23 mouse cellular contexts compared by ENCODE assay signal in the genomic region with DNA sequence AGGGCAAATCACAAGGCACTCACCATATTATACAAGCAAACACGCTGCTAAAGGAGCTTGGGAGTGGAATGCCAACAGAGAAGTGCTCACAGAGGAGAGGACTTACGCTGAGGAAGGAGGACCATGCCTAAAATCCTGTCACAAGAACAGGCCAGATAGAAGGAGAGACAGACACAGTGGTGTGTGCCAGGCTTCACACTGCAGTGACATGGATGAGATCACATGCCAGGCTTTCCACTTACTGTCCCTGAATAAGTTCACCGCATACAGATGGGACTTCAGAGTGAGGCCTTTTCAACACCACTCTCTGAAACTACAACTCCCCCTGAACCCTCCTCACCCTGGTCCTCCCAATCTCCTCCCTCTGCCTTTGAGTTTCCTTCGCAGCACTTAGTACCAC.
"Had no signal": no experiment of that assay in that cellular context is flagged by ENCODE, and none has a peak within 500 bp of the region (broad histone marks: within the 10 kb centered on the region; RNA-seq: fewer than 3 reads in every experiment).

No protein-coding gene starts in this region.

- H3K4me3 ChIP-seq: limb, embryonic 12.5 days; limb, embryonic 15.5 days; lung, embryonic 15.5 days; megakaryocyte, embryonic 14.5 days; midbrain, embryonic 10.5 days; midbrain, embryonic 13.5 days; myocyte; neural tube, embryonic 13.5 days; stomach, embryonic 15.5 days had no signal

- H3K4me2 ChIP-seq: limb, embryonic 12.5 days; limb, embryonic 15.5 days; liver, embryonic 11.5 days; lung, embryonic 15.5 days; midbrain, embryonic 13.5 days; neural tube, embryonic 13.5 days; stomach, embryonic 15.5 days had no signal

- H3K4me1 ChIP-seq: limb, embryonic 12.5 days; limb, embryonic 15.5 days; lung, embryonic 15.5 days; midbrain, embryonic 10.5 days; midbrain, embryonic 13.5 days; neural tube, embryonic 13.5 days; stomach, embryonic 15.5 days had no signal

- ATAC-seq: liver, postnatal 0 days; midbrain, embryonic 13.5 days; midbrain, embryonic 16.5 days had no signal

- H3K27me3 ChIP-seq: limb, embryonic 12.5 days; limb, embryonic 15.5 days; lung, embryonic 15.5 days; megakaryocyte, embryonic 14.5 days; midbrain, embryonic 13.5 days; neural tube, embryonic 13.5 days; stomach, embryonic 15.5 days had no signal

- H3K9me3 ChIP-seq: limb, embryonic 12.5 days; limb, embryonic 15.5 days; lung, embryonic 15.5 days; megakaryocyte, embryonic 14.5 days; midbrain, embryonic 10.5 days; midbrain, embryonic 13.5 days; neural tube, embryonic 13.5 days; stomach, embryonic 15.5 days had no signal

- H3K27ac ChIP-seq: limb, embryonic 12.5 days; limb, embryonic 15.5 days; liver, embryonic 14.5 days; lung, embryonic 15.5 days; midbrain, embryonic 10.5 days; midbrain, embryonic 13.5 days; neural tube, embryonic 13.5 days; stomach, embryonic 15.5 days had no signal

- H3K36me3 ChIP-seq: limb, embryonic 12.5 days; limb, embryonic 15.5 days; lung, embryonic 15.5 days; midbrain, embryonic 10.5 days; midbrain, embryonic 13.5 days; neural tube, embryonic 13.5 days; stomach, embryonic 15.5 days had no signal

- DNase-seq: kidney, postnatal 14 days; kidney, postnatal 4 days; left cerebral cortex, postnatal 4 days; liver, postnatal 0 days; lung, postnatal 14 days; retina, postnatal 1 day; right cerebral cortex, postnatal 25 days; spleen, adult 18-20 months; thymus, adult 2 months; thymus, postnatal 14 days; thymus, postnatal 4 days had no signal

- H3K9ac ChIP-seq: limb, embryonic 12.5 days; limb, embryonic 15.5 days; liver, embryonic 14.5 days; liver, postnatal 0 days; lung, embryonic 15.5 days; midbrain, embryonic 13.5 days; neural tube, embryonic 13.5 days; stomach, embryonic 15.5 days had no signal
